Mouse (Mus musculus): ENCODE results near the gene Ddx46. TPM values are rescaled to one million over a fixed set of nuclear protein-coding genes. Genes with fewer than 3 reads are reported as not detected.
"Not testable (repeated sequence)": the region's sequence is repeated elsewhere in the genome, so short reads cannot be mapped to it uniquely, and the experiment has no call there.

The Ddx46 gene
- polyA plus RNA-seq, 1 experiment from 2014 or later = 11.7 TPM

DNA sequence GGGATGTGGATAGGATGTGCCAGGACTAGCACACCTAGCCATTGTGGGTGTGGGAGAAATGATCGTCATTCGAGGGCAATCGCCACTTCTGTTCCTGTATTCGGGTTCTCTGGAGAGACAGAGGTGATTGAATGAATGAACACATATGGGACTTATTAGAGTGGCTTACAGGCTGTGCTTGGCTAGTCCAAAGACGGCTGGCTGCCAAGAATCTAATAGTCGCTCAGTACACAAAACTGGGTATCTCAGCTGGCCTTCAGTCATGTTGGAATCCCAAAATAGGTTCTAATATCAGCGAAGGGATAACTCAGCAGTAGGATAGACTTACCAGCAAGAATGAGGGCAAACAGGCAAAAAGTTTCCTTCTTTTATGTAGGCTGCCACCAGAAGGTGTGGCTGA lies 22.8 kb upstream of the Ddx46 start:
- Histone ChIP-seq H3K27me3 (ENCODE audit: insufficient read depth, low read length) (no peaks in the 10 kb centered on the region), H3K4me1 (ENCODE audit: insufficient read depth) (no peaks in the 10 kb centered on the region), H3K27ac (ENCODE audit: low read depth) (no peak overlapping the region), H3K9me3 (ENCODE audit: low read length) (no peaks in the 10 kb centered on the region), H3K9ac (replicated peaks) (no peak overlapping the region), H3K4me2 (ENCODE audit: low read depth, low read length) (no peak overlapping the region), H3K4me3 (ENCODE audit: low read depth, low read length) (no peak overlapping the region), H3K36me3 (replicated peaks; ENCODE audit: insufficient read depth, low read length) (peaks cover 13% of the 10 kb centered on the region; the same call in 1 of the 2 replicates)
- no peak for DNase-seq
- no peak for ATAC-seq
- 85% methylated on average over 7 of the region's 7 CpGs for WGBS (ENCODE audit: insufficient replicate concordance)
- TF ChIP-seq EP300 (IDR thresholded peaks at IDR 0.05; ENCODE audit: low read depth) = no peak
- TF ChIP-seq CTCF (IDR thresholded peaks at IDR 0.05; ENCODE audit: low read depth) = no peak

GRCm38 (mm10) chr13:55613471-55613870 lies 21.4 kb upstream of the Ddx46 start:
- DNase-seq (no peak), ATAC-seq (no peak)
- 54% methylated on average over 5 of the region's 5 CpGs for WGBS (ENCODE audit: insufficient replicate concordance)
- no peaks in the 10 kb centered on the region for H3K4me1 ChIP-seq (ENCODE audit: insufficient read depth)
- H3K27me3 ChIP-seq (ENCODE audit: insufficient read depth, low read length) = no peaks in the 10 kb centered on the region
- no peak for TF ChIP-seq EP300 (IDR thresholded peaks at IDR 0.05; ENCODE audit: low read depth)
- no peak for TF ChIP-seq CTCF (IDR thresholded peaks at IDR 0.05; ENCODE audit: low read depth)
- no peaks in the 10 kb centered on the region for H3K9me3 ChIP-seq (ENCODE audit: low read length)
- H3K27ac ChIP-seq (ENCODE audit: low read depth) = no peak overlapping the region
- no peak overlapping the region for H3K4me2 ChIP-seq (ENCODE audit: low read depth, low read length)
- H3K4me3 ChIP-seq (ENCODE audit: low read depth, low read length) = no peak overlapping the region
- H3K36me3 ChIP-seq (replicated peaks; ENCODE audit: insufficient read depth, low read length) = peaks cover 8% of the 10 kb centered on the region; the same call in 1 of the 2 replicates
- H3K9ac ChIP-seq (replicated peaks) = no peak overlapping the region

- no peak overlapping the region for H3K4me2 ChIP-seq (ENCODE audit: low read depth, low read length)
- TF ChIP-seq CTCF (IDR thresholded peaks at IDR 0.05; ENCODE audit: low read depth) = no peak
- TF ChIP-seq EP300 (IDR thresholded peaks at IDR 0.05; ENCODE audit: low read depth) = no peak
- no peaks in the 10 kb centered on the region for H3K36me3 ChIP-seq (replicated peaks; ENCODE audit: insufficient read depth, low read length)
- H3K4me3 ChIP-seq (ENCODE audit: low read depth, low read length) = no peak overlapping the region
- DNase-seq (no peak), ATAC-seq (no peak)
- H3K27ac ChIP-seq (ENCODE audit: low read depth) = no peak overlapping the region
- peaks cover 15% of the 10 kb centered on the region for H3K4me1 ChIP-seq (ENCODE audit: insufficient read depth)
- H3K9ac ChIP-seq (replicated peaks) = no peak overlapping the region
- H3K9me3 ChIP-seq (ENCODE audit: low read length) = no peaks in the 10 kb centered on the region
- no peaks in the 10 kb centered on the region for H3K27me3 ChIP-seq (ENCODE audit: insufficient read depth, low read length)
- WGBS (ENCODE audit: insufficient replicate concordance) = 79% methylated on average over 4 of the region's 4 CpGs
These were observed 15.5 kb upstream of the Ddx46 start for GRCm38 (mm10) chr13:55619328-55619727.

GRCm38 (mm10) chr13:55620275-55620674 lies 14.6 kb upstream of the Ddx46 start:
- 80% methylated on average over 2 of the region's 2 CpGs for WGBS (ENCODE audit: insufficient replicate concordance)
- no peak overlapping the region for H3K4me3 ChIP-seq (ENCODE audit: low read depth, low read length)

GRCm38 (mm10) chr13:55622156-55622648 lies 12.6 kb upstream of the Ddx46 start:
- Histone ChIP-seq H3K27ac (ENCODE audit: low read depth) (peak overlapping the region; percentile 91), H3K4me3 (ENCODE audit: low read depth, low read length) (peak overlapping the region; percentile 95), H3K4me1 (ENCODE audit: insufficient read depth) (peaks cover 16% of the 10 kb centered on the region), H3K9ac (replicated peaks) (peak overlapping the region; percentile 93), H3K4me2 (ENCODE audit: low read depth, low read length) (peak overlapping the region; percentile 88)
- WGBS (ENCODE audit: insufficient replicate concordance) = 11% methylated on average over 20 of the region's 20 CpGs
- not testable (repeated sequence) for DNase-seq; H3K36me3 ChIP-seq (replicated peaks; ENCODE audit: insufficient read depth, low read length); H3K9me3 ChIP-seq (ENCODE audit: low read length); H3K27me3 ChIP-seq (ENCODE audit: insufficient read depth, low read length)
- ATAC-seq = peak; percentile 12; the same call in 1 of the 2 replicates

More at GRCm38 (mm10) chr13:55620275-55620674, 14.6 kb upstream of the Ddx46 start:
- Histone ChIP-seq H3K27ac (ENCODE audit: low read depth) (no peak overlapping the region), H3K27me3 (ENCODE audit: insufficient read depth, low read length) (no peaks in the 10 kb centered on the region), H3K36me3 (replicated peaks; ENCODE audit: insufficient read depth, low read length) (0 out of 2 replicates have a peak, but pooled peaks cover under 1% of the 10 kb centered on the region), H3K4me1 (ENCODE audit: insufficient read depth) (peaks cover 16% of the 10 kb centered on the region), H3K9me3 (ENCODE audit: low read length) (no peaks in the 10 kb centered on the region), H3K9ac (replicated peaks) (no peak overlapping the region), H3K4me2 (ENCODE audit: low read depth, low read length) (no peak overlapping the region)
- TF ChIP-seq CTCF (IDR thresholded peaks at IDR 0.05; ENCODE audit: low read depth) (no peak), EP300 (IDR thresholded peaks at IDR 0.05; ENCODE audit: low read depth) (no peak)
- no peak for DNase-seq
- no peak for ATAC-seq

DNA sequence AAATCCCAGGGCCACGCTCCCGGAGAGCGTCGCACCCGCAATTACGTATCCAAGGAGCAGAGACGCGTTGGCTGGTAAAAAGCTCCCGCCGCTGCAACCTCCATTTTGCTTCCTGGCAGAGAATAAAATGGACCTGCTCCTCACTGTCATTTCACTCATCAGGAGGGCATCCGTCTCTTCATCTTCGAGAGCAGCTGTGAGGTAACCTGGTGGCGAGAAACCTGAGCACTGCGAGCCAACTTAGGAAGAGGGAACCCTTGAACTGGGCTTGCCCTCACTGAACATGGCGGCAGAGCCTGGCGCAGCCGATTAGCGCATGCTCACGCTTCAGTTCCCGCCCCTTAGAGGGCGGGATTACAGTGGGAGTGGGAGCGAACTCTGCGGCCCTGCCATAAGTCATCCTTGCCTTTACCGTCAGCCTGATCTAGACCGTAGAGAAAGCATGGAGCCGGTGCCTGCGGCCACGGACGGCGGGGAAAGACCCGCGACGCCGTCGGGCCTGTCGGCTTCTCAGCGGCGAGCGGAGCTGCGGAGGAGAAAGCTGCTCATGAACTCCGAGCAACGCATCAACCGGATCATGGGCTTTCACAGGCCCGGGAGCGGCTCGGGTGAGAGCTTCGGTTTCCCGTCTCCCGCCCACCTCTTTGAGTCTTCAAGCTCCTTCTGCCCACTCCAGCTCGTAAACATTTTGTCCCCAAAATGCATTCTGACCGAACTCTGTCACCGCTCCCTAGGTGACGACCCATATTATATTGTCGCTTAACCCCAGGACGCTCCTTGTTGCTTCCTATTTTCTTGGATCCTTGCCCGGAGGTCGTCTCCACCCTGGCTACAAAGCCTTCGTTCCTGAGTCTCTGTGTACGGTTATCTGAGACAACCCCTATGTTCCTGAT lies 11.9 kb upstream of the Ddx46 start, which contains the start of gene Caml:
Gene Caml (plus strand): TSS at position 357 of the 893 bp plus-strand sequence.
- ATAC-seq = peak; percentile 99
- H3K4me1 ChIP-seq (ENCODE audit: insufficient read depth) = peaks cover 16% of the 10 kb centered on the region
- H3K36me3 ChIP-seq (replicated peaks; ENCODE audit: insufficient read depth, low read length) = 0 out of 2 replicates have a peak, but pooled peaks cover 2% of the 10 kb centered on the region
- no peaks in the 10 kb centered on the region for H3K9me3 ChIP-seq (ENCODE audit: low read length)
- peak within 1 kb of the TSS; percentile 93 for H3K9ac ChIP-seq (replicated peaks)
- H3K4me3 ChIP-seq (ENCODE audit: low read depth, low read length) = peak within 1 kb of the TSS; percentile 95
- no peaks in the 10 kb centered on the region for H3K27me3 ChIP-seq (ENCODE audit: insufficient read depth, low read length)
- TF ChIP-seq EP300 (IDR thresholded peaks at IDR 0.05; ENCODE audit: low read depth) = no peak
- no peak for TF ChIP-seq CTCF (IDR thresholded peaks at IDR 0.05; ENCODE audit: low read depth)
- under 1% methylated on average over 59 of the region's 59 CpGs for WGBS (ENCODE audit: insufficient replicate concordance)
- peak within 1 kb of the TSS; percentile 88 for H3K4me2 ChIP-seq (ENCODE audit: low read depth, low read length)
- H3K27ac ChIP-seq (ENCODE audit: low read depth) = peak within 1 kb of the TSS; percentile 91
- peak; percentile 92 for DNase-seq

All from liver, postnatal 0 days (tissue).